Mouse (Mus musculus) T-helper 2 cell (primary cell): Measurements from ENCODE around the gene Tagap1.
"Not testable (repeated sequence)": the region's sequence is repeated elsewhere in the genome, so short reads cannot be mapped to it uniquely, and the experiment has no call there.

Experiments
- in situ Hi-C: fragments of 300-600 bp; cut with MboI, MseI; formaldehyde crosslinking; loops from one replicate; pipeline ENCODE4 v1.15.1; 2025; ENCODE audit warnings: high pct_unique_total_duplicates

Gene Tagap1

GRCm38 (mm10) chr17:6962339-6962738, 1.4 kb upstream of the Tagap1 start:
- in situ Hi-C loops, result loop anchor here (5.0 kb wide), 1 partner anchor 1200 kb away; no protein-coding TSS in a partner anchor

GRCm38 (mm10) chr17:6961181-6962000, 435 bp upstream of the Tagap1 start:
- in situ Hi-C loops, result loop anchor here (5.0 kb wide), 1 partner anchor 1201 kb away; no protein-coding TSS in a partner anchor

DNA sequence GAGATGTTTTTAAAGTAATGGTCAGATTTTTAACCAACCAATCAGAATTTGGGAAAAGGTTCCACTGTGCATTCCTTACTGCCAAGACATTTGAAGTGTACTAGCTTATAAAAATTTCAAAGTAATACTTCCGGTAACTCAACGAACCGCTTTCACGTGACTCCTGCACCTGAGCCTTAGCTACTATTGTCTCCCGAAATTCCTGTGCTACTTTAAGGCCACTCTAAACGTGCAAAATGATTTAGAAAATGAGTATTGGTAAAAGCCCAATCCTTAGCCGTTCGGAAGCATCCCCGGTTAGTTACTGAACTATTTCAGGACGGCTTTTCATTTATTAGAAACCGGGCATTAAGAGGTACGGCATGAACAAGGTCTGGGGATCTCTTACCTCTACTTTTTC, 607 bp downstream of the Tagap1 start:
- in situ Hi-C loops, result loop anchor here (5.0 kb wide), 1 partner anchor 1202 kb away; no protein-coding TSS in a partner anchor

DNA sequence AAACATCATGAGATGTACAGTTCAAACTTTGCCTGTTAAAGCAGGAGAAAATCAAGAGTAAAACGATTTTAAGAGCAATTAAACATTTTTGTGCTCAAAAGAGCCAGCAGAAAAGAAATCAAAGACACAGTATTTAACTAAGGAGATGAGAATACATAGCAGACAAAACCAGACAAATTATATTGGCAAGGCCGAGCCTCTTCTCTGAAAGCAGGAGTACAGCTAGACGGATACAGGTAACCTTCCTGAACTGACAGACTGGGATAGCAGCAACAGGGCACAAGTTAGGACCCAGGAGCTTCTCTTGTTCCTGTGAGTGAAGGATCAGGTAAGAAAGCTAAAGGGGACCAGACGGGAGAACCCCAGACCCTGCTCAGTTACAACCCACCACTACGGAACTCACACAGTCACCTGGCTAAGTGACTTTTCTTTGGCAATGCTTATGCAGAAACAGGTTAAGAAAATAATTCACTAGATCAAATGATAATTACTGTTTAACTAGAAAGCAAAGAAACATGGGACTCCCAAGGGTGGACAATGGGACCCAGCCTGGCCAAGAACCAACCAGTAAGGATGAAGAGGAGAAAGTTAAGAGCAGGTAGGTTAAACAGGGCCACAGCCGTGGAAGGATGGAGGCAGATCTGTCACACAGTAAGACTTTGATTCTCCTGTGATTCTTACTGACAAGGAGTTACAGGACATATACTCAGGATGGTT, 1.3 kb downstream of the Tagap1 start:
- in situ Hi-C loops, result loop anchor here (5.0 kb wide), 1 partner anchor 1203 kb away; no protein-coding TSS in a partner anchor

DNA sequence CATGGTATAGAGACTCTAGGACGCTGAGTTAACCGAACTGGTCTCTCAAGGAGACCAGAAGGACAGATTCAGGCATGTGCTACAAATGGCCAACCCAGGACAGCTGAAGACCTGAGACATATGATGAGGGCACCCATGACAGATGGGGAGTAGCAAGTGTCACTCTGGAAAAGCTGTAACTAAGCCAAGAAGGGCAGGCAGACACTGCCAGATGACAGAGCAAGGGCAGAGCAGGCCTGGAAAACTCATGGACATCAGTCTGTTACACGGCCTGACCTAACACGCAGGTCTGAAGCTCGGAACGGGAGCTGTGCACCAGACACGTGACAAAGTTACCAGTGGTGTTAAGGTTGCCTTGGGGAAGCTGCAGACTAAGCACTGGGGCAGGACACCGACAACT, 2.1 kb downstream of the Tagap1 start:
- in situ Hi-C loops, result not testable (repeated sequence)

GRCm38 (mm10) chr17:6948769-6949228, 12.2 kb downstream of the Tagap1 start:
- in situ Hi-C loops, result loop anchor here (5.0 kb wide), 1 partner anchor 999 kb away; the partner anchor contains the start of gene Rsph3a

GRCm38 (mm10) chr17:6947984-6948768, 12.8 kb downstream of the Tagap1 start, which contains the start of gene Rsph3b:
TSS of gene Rsph3b (minus strand) at chr17:6948682.
- in situ Hi-C loops, result loop anchor here (5.0 kb wide), 1 partner anchor 999 kb away; the partner anchor contains the start of gene Rsph3a

- in situ Hi-C loops, result loop anchor here (5.0 kb wide), 1 partner anchor 1000 kb away; the partner anchor contains the start of gene Rsph3a
Measured at GRCm38 (mm10) chr17:6947637-6947983, 13.3 kb downstream of the Tagap1 start.

GRCm38 (mm10) chr17:6942560-6942959, 18.4 kb downstream of the Tagap1 start:
- in situ Hi-C loops, result not testable (repeated sequence)

DNA sequence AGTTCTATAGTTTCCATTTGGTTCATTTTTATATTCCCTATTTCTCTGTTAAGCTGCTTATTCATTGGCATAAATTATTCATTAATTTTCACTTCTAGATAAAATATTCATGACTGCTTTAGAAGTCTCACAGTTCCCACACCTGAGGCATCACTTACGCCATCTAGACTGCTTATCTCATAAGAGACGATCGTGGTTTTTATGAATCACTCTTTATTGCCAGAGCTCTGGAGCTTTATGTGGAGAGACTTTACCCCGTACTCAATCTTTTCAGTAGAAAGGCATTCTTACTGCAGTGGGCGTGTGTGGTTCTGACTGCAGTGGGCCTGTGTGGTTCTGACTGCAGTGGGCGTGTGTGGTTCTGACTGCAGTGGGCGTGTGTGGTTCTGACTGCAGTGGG, 29.3 kb downstream of the Tagap1 start:
- in situ Hi-C loops, result not testable (repeated sequence)

GRCm38 (mm10) chr17:6920351-6920894, 40.5 kb downstream of the Tagap1 start:
- in situ Hi-C loops, result loop anchor here (25.0 kb wide), 1 partner anchor 942 kb away; no protein-coding TSS in a partner anchor

DNA sequence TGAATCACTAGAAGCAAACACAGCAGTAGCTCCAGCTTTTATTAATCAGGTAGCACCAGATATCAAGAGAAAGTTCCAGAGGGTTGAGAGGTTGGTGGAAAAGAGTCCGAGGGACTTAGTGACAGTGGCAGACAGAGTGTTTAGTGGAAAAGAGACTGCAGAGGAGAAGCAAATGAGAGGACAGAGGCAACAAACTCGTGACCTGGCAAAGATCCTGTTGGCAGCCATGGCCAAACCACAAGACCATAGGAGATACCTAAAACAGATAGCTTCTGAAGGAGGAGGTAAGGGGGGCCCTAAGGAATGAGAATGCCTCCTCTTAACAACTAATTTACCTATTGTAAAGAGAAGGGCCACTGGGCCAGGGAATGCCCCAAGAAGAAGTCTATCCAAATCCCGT, 41.6 kb downstream of the Tagap1 start:
- in situ Hi-C loops, result loop anchor here (25.0 kb wide), 1 partner anchor 943 kb away; no protein-coding TSS in a partner anchor

DNA sequence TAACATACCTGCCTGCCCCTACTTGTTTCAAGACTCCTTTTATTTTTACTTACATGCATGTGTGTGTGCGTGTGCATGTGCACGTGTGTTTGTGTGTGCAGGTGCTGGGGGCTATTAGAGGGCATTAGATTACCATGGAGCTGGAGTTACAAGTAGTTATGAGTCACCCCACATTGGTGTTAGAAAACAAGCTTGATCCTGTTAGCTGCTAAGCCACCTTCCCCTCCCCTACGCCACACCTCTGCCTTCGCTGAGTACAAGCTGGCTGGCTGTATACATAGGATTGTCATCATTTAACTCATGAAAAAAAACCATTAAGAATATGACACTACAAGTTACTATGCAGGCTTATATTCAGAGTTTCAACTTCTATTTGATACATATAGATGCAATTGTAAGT, 45.7 kb downstream of the Tagap1 start:
- in situ Hi-C loops, result loop anchor here (25.0 kb wide), 1 partner anchor 947 kb away; no protein-coding TSS in a partner anchor

GRCm38 (mm10) chr17:6914066-6914465, 46.9 kb downstream of the Tagap1 start:
- in situ Hi-C loops, result loop anchor here (25.0 kb wide), 1 partner anchor 948 kb away; no protein-coding TSS in a partner anchor
